Mouse (Mus musculus) forebrain, embryonic 15.5 days (tissue): ENCODE results near the gene Gm43738. TPM values are rescaled to one million over a fixed set of nuclear protein-coding genes. Genes with fewer than 3 reads are reported as not detected.
"Not testable (repeated sequence)": the region's sequence is repeated elsewhere in the genome, so short reads cannot be mapped to it uniquely, and the experiment has no call there.

ENCODE experiments used
- ATAC-seq: fragments of 200-750 bp; cut with Nextera tagmentation; replicated peaks from 2 replicates; pipeline ENCODE4 v1.8.0; 2017; ENCODE audit warnings: mild to moderate bottlenecking, moderate TSS enrichment, moderate library complexity
- H3K27ac ChIP-seq: fragments of 300-500 bp; sonication (generic); replicated peaks from 2 replicates; pipeline ENCODE4 v1.5.1; 2015; ENCODE audit warnings: mild to moderate bottlenecking, inconsistent platforms
- H3K27me3 ChIP-seq: fragments of 300-500 bp; sonication (generic); 2 replicates; pipeline ENCODE4 v1.6.1; 2015; ENCODE audit warnings: inconsistent platforms
- H3K36me3 ChIP-seq: fragments of 300-500 bp; sonication (generic); 2 replicates; pipeline ENCODE4 v1.6.1; 2015; ENCODE audit warnings: mild to moderate bottlenecking, inconsistent platforms
- H3K4me1 ChIP-seq: fragments of 300-500 bp; sonication (generic); 2 replicates; pipeline ENCODE4 v1.6.1; 2015; ENCODE audit warnings: inconsistent platforms
- H3K4me2 ChIP-seq: fragments of 300-500 bp; sonication (generic); replicated peaks from 2 replicates; pipeline ENCODE4 v1.6.1; 2015; ENCODE audit warnings: mild to moderate bottlenecking, inconsistent platforms
- H3K4me3 ChIP-seq: fragments of 300-500 bp; sonication (generic); 2 replicates; pipeline ENCODE4 v1.5.1; 2015; ENCODE audit warnings: mild to moderate bottlenecking, inconsistent platforms
- H3K9ac ChIP-seq: fragments of 300-500 bp; sonication (generic); replicated peaks from 2 replicates; pipeline ENCODE4 v1.6.1; 2015; ENCODE audit warnings: mild to moderate bottlenecking, inconsistent platforms
- H3K9me3 ChIP-seq: fragments of 300-500 bp; sonication (generic); 2 replicates; pipeline ENCODE4 v1.6.1; 2016; ENCODE audit warnings: inconsistent platforms
- WGBS: fragments of 180-500 bp; shearing (Covaris S2); methylation state at CpG from one replicate; pipeline ENCODE4 v1.1.7; 2015; ENCODE audit warnings: mixed read lengths; 5-methylcytosine and 5-hydroxymethylcytosine counted together
- polyA plus RNA-seq: library from polyadenylated mRNA; unstranded; fragments of >200 nt; fragmentation: Nextera tagmentation; extraction: Ambion mirVana; gene quantifications from 2 replicates; pipeline ENCODE4 v1.2.1, GENCODE M21; 2015

The Gm43738 gene
- polyA plus RNA-seq, 1 experiment from 2014 or later, result not detected

DNA sequence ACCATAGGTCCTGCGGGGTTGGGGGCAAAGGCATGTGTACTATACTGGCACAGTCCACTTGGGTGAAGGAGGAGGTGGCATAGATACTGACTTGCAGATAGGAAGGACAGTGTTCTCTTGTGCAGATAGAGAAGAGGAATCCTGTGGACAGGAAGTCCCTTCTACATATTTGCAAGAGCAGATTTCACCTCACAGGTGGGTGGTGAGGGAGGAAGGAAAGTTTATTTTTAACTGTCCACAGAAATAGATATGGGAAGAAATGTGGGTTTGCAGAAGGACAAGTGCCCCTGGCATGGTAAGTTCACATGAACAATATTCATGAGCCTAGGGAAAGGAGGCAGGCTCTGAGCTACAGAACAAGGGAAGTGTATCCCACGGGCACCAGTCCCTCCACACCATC is 16.8 kb downstream of the Gm43738 start:
- ATAC-seq, result no peak

DNA sequence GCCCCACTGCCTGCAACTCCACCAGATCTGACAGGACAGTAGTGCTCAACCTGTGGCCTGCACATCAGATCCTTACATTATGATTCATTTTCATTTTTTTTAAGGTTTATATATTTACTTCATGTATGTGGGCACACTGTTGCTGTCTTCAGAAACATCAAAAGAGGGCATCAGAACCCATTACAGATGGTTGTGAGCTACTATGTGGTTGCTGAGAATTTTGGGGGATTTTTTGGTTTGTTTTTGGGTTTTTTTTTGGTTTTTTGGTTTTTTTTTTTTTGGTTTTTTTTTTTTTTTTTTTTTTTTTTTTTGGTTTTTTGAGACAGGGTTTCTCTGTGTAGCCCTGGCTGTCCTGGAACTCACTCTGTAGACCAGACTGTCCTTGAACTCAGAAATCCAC is 18.6 kb downstream of the Gm43738 start:
- H3K27me3 ChIP-seq, H3K4me2 ChIP-seq, ATAC-seq, H3K4me3 ChIP-seq, H3K27ac ChIP-seq, H3K9me3 ChIP-seq, H3K9ac ChIP-seq, H3K4me1 ChIP-seq: not testable (repeated sequence)
- H3K36me3 ChIP-seq, result peaks cover 58% of the 10 kb centered on the region

More for the DNA sequence above, 16.8 kb downstream of the Gm43738 start:
- Histone ChIP-seq H3K4me2 (no peak overlapping the region), H3K4me1 (peaks cover 9% of the 10 kb centered on the region; the same call in 1 of the 2 replicates), H3K9me3 (no peaks in the 10 kb centered on the region), H3K36me3 (peaks cover 57% of the 10 kb centered on the region), H3K27ac (no peak overlapping the region), H3K27me3 (peaks cover 3% of the 10 kb centered on the region; the same call in 1 of the 2 replicates), H3K4me3 (no peak overlapping the region), H3K9ac (no peak overlapping the region)
- WGBS, result 82% methylated on average over 2 of the region's 2 CpGs

DNA sequence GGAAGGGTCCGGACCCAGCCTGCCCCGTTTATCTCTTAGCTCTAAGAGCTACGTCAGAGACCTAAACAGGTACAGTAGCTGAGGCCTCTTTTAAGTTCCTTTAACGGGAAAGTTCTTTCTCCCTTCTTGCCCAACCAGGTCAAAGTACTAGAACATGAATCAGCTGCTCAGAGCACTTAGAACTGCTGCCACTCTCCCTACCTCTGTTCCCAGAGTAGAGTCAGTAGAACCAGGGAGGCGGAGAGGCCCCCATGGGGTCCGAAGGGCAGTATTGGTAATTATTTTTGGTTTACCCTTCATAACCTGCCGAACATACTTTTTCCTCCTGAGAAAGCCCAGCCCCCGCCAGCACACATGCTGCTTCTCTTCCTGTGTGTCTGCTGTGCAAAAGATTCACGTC is 23.5 kb downstream of the Gm43738 start:
- no peaks in the 10 kb centered on the region for H3K9me3 ChIP-seq
- no peak overlapping the region for H3K4me2 ChIP-seq
- no peak overlapping the region for H3K9ac ChIP-seq
- no peak for ATAC-seq
- H3K4me1 ChIP-seq, result no peaks in the 10 kb centered on the region
- peaks cover 67% of the 10 kb centered on the region for H3K36me3 ChIP-seq
- no peak overlapping the region for H3K27ac ChIP-seq
- H3K27me3 ChIP-seq, result no peaks in the 10 kb centered on the region
- H3K4me3 ChIP-seq, result no peak overlapping the region
- 94% methylated on average over 9 of the region's 9 CpGs for WGBS

DNA sequence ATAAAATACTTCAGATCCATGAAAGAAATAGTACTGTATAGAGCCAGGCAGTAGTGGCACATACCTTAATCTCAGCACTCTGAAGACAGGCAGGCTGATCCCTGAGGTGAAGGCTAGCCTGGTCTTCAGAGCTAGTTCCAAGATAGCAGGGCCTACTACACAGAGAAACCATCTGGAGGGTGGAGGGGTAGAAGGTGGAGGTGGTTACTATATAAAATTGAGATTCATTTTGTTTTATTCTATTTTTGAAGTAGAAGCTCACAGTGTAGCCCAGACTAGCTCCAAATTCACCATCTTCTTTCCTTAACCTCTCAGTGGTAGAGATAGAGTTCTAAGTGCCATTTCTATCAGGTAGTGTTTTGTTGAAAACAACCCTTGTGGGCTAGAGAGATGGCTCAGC is 33.6 kb downstream of the Gm43738 start:
- H3K4me3 ChIP-seq, result no peak overlapping the region
- H3K9ac ChIP-seq, result no peak overlapping the region
- peaks cover 92% of the 10 kb centered on the region for H3K36me3 ChIP-seq
- H3K4me1 ChIP-seq, result no peaks in the 10 kb centered on the region
- H3K4me2 ChIP-seq, result no peak overlapping the region
- no peaks in the 10 kb centered on the region for H3K27me3 ChIP-seq
- H3K27ac ChIP-seq, result no peak overlapping the region
- ATAC-seq, result no peak
- H3K9me3 ChIP-seq, result no peaks in the 10 kb centered on the region

DNA sequence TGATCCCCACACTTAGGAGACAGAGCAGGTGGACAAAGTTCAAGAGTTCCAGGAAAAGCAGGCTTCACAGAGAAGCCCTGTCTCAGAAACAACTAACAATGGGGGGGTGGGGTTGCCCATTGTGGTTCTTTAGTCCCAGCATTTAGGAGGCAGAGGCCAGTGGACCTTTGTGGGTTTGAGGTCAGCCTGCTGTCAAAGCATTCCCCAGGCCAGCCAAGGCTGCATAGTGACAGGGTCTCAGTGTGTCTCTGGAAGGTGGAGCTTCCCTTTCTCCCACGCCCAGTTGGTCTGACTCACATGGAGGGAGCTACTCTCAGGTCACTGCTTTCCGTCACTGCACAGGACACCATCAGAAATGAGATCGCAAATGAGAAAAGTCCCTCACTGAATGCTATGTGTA is 39.2 kb downstream of the Gm43738 start:
- Histone ChIP-seq H3K4me1 (no peaks in the 10 kb centered on the region), H3K36me3 (peaks cover 87% of the 10 kb centered on the region), H3K9ac (no peak overlapping the region), H3K4me2 (no peak overlapping the region), H3K27ac (no peak overlapping the region), H3K27me3 (no peaks in the 10 kb centered on the region), H3K4me3 (no peak overlapping the region), H3K9me3 (no peaks in the 10 kb centered on the region)
- no peak for ATAC-seq
- WGBS, result 78% methylated on average over 3 of the region's 3 CpGs

DNA sequence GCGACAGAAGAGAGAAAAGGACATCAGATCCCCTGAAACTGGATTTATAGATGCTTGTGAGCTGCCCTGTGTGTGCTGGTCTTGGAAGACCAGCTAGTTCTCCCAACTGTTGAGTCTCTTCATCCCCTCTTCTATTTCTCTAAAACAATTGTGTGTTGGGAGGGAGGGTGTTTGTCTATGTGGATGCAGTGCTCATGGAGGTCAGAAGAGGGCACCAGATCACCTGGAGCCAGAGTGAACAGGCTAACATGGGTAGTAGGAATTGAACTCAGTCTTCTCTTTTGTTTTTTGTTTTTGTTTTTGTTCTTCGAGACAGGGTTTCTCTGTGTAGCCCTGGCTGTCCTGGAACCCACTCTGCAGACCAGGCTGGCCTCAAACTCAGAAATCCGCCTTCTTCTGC is 42.1 kb downstream of the Gm43738 start:
- H3K4me2 ChIP-seq, result no peak overlapping the region
- H3K9me3 ChIP-seq, result no peaks in the 10 kb centered on the region
- H3K9ac ChIP-seq, result no peak overlapping the region
- H3K36me3 ChIP-seq, result peaks cover 87% of the 10 kb centered on the region
- no peak overlapping the region for H3K27ac ChIP-seq
- H3K27me3 ChIP-seq, result no peaks in the 10 kb centered on the region
- ATAC-seq, result no peak
- WGBS, result 80% methylated on average over 3 of the region's 3 CpGs
- no peak overlapping the region for H3K4me3 ChIP-seq
- no peaks in the 10 kb centered on the region for H3K4me1 ChIP-seq

DNA sequence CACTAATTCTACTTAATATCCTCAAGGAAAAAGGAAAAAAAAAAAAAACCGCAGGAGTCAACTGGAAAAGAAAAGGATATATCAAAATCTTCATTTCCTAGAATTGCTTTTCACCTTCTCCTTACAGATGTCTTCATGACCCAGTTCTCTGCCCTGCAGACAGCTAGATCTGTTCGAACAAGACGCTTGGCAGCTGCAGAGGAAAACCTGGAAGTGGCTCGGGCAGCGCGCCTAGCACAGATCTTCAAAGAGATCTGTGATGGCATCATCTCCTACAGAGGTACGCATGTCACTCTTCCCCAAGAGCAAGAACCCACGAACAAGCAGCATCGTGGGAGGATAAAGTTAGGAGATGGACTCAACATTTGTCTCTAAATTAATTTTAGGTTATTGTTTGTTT is 42.5 kb downstream of the Gm43738 start:
- no peak overlapping the region for H3K9ac ChIP-seq
- H3K27me3 ChIP-seq, result no peaks in the 10 kb centered on the region
- H3K4me2 ChIP-seq, result no peak overlapping the region
- H3K9me3 ChIP-seq, result no peaks in the 10 kb centered on the region
- ATAC-seq, result no peak
- no peaks in the 10 kb centered on the region for H3K4me1 ChIP-seq
- H3K27ac ChIP-seq, result no peak overlapping the region
- WGBS, result 97% methylated on average over 9 of the region's 9 CpGs
- H3K4me3 ChIP-seq, result no peak overlapping the region
- H3K36me3 ChIP-seq, result peaks cover 86% of the 10 kb centered on the region

DNA sequence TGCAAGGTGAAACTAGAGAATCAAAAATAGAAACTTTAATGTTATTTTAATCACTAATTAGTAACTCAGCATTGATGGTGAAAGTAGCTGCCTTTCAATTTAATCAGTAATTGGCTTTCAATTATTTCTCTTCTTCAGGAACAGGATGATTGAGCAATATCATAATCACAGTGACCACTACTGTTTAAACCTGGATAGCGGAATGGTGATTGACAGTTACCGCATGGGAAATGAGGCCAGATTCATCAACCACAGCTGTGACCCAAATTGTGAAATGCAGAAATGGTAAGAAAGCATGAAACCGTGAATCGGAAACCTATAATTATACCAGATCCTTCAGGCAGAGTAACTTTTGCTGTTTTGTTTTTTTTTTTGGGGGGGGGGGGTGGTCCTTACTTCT is 57.5 kb downstream of the Gm43738 start:
- no peaks in the 10 kb centered on the region for H3K9me3 ChIP-seq
- H3K36me3 ChIP-seq, result peaks cover 69% of the 10 kb centered on the region
- no peaks in the 10 kb centered on the region for H3K4me1 ChIP-seq
- H3K4me2 ChIP-seq, result no peak overlapping the region
- WGBS, result 78% methylated on average over 4 of the region's 4 CpGs
- H3K27ac ChIP-seq, result no peak overlapping the region
- H3K27me3 ChIP-seq, result no peaks in the 10 kb centered on the region
- ATAC-seq, result no peak
- H3K4me3 ChIP-seq, result no peak overlapping the region
- no peak overlapping the region for H3K9ac ChIP-seq

Other genes starting within 250 kb of the Gm43738 start
- 42.2 and 45.2 TPM in 2 replicates for gene Msto1, start 187.1 kb downstream of the Gm43738 start, polyA plus RNA-seq
- 23.5 and 23.7 TPM in 2 replicates for gene Ash1l, start 150.5 kb downstream of the Gm43738 start, polyA plus RNA-seq
- gene Dap3, start 149.9 kb downstream of the Gm43738 start, polyA plus RNA-seq, result 163 and 167 TPM in 2 replicates
- gene Rusc1, start 7.8 kb downstream of the Gm43738 start, polyA plus RNA-seq, result 74.8 and 76.2 TPM in 2 replicates
- gene Fdps, start 860 bp upstream of the Gm43738 start, polyA plus RNA-seq, result 364 and 375 TPM in 2 replicates
- 0.06 and 0.10 TPM in 2 replicates for gene Pklr, start 35.0 kb upstream of the Gm43738 start, polyA plus RNA-seq
- 30.1 and 34.3 TPM in 2 replicates for gene Hcn3, start 59.1 kb upstream of the Gm43738 start, polyA plus RNA-seq
- gene Clk2, start 63.7 kb upstream of the Gm43738 start, polyA plus RNA-seq, result 26.5 and 26.9 TPM in 2 replicates
- gene Scamp3, start 76.4 kb upstream of the Gm43738 start, polyA plus RNA-seq, result 116 and 120 TPM in 2 replicates
- 22.3 and 24.6 TPM in 2 replicates for gene Fam189b, start 82.0 kb upstream of the Gm43738 start, polyA plus RNA-seq
- gene Gba, start 101.8 kb upstream of the Gm43738 start, polyA plus RNA-seq, result 39.2 and 42.7 TPM in 2 replicates
- gene Thbs3, start 114.1 kb upstream of the Gm43738 start, polyA plus RNA-seq, result 67.0 and 68.3 TPM in 2 replicates
- gene Mtx1, start 126.0 kb upstream of the Gm43738 start, polyA plus RNA-seq, result 172 and 175 TPM in 2 replicates
- 1.1 and 1.8 TPM in 2 replicates for gene Muc1, start 128.0 kb upstream of the Gm43738 start, polyA plus RNA-seq
- 192 and 205 TPM in 2 replicates for gene Krtcap2, start 144.9 kb upstream of the Gm43738 start, polyA plus RNA-seq
- gene Trim46, start 145.2 kb upstream of the Gm43738 start, polyA plus RNA-seq, result 57.7 and 58.7 TPM in 2 replicates
- 76.5 and 89.6 TPM in 2 replicates for gene Dpm3, start 158.3 kb upstream of the Gm43738 start, polyA plus RNA-seq
- gene Slc50a1, start 169.5 kb upstream of the Gm43738 start, polyA plus RNA-seq, result 35.4 and 40.6 TPM in 2 replicates
- gene Efna1, start 180.0 kb upstream of the Gm43738 start, polyA plus RNA-seq, result 9.2 and 9.9 TPM in 2 replicates
- gene Efna3, start 221.9 kb upstream of the Gm43738 start, polyA plus RNA-seq, result 41.0 and 42.5 TPM in 2 replicates
- 14.4 and 15.7 TPM in 2 replicates for gene Efna4, start 236.9 kb upstream of the Gm43738 start, polyA plus RNA-seq
- gene Adam15, start 248.9 kb upstream of the Gm43738 start, polyA plus RNA-seq, result 32.9 and 34.0 TPM in 2 replicates